Mouse (Mus musculus): ENCODE results near the gene Birc2. TPM values are rescaled to one million over a fixed set of nuclear protein-coding genes. Genes with fewer than 3 reads are reported as not detected.

The Birc2 gene
- polyA plus RNA-seq, 2 experiments from 2014 or later, result 138 to 145 TPM

DNA sequence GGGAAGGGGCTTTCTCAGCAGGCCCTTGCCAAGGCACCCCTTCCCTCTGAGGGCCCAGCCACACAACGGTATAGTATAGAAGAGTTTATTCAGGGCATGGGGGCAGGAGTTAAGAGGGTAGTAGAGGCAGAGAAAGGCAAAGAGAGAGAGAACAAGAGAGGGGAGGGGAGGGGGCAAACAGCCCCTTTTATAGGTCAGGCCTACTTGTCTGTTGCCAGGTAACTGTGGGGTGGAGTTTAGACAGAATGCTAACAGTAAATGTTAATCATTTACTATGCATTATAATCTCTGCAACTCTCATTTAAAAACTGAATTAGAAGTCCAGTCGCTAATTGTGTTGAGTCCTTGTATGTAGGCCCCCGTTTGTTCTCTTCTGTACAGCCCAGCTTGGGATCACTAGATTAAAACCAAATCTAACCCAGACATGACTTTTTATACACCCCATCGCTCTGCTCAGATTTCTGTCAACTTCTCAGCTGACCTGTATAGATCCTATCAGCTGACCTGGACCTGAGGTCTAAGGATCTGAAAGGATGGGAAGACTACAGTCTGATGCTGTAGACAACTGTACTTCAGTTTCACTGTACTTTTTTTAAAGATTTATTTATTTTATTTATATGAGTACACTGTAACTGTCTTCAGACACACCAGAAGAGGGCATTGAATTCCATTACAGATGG, 8.5 kb upstream of the Birc2 start:
- no peak for ATAC-seq

DNA sequence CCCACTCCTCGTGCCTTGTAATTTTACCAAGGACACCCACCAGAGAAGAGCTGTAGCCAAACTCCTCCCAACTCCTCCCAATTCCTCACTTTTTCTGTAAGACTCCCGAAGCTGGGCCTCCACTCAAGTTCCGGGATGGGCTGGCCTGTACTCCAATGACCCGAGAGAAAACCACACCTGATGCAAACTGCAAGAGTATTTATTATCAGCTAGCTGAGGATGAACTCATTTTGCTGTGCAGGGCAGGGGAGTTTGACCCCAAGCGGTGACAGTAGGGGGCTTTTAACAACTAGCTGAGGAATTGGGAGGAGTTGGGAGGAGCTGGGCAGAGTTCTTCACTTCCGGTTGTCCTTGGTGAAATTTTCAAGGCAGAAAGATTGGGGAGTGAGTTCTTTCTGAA, 4.4 kb upstream of the Birc2 start:
- no peak for ATAC-seq

DNA sequence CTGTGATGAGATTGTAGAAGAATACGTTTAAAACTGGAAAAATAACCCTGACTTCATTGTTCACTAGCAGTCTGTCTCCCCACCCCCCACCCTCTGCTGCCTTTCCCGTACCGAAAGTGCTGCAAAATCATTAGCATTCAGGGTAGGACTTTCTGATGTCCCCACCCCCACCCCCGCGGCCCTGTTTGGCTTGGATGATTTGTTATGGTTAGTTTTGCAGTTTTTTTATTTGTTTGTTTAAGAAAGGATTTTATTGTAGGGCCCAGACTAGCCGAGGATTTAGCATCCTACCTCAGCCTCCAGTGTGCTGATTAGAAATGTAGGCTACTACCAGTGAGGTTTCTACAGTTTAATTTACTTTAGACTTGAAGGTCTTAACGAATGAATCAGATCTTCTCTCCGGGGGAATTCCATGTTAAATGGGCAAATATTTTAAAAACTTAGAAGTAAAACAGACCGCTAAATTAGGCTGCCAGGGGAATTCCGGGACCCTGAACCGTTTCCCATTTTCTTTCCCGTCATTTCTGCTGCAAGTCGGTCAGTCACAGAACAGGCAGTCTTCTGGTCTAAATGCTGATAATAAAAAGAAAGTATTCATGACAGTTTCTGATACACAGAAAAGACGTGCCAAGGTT, 1.1 kb upstream of the Birc2 start:
- peak; percentile 21 for ATAC-seq

DNA sequence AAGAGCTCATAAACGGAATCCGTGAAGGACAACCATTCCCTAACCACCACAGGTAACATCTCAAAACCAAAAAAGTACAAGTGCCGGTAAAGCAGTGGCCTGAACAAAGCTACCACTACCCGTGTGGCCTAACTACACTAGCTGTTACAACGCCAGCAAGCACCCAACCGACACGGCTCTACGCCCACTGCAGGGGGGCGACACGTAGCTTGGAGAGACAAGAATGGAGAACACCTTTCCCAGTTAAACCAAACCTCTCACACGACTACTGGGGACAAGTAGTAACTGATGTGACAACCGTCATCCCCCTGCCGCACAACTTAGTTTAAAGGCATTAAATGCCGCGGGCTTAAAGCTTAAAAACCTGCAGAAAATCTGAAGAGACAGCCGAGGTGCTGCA, 533 bp downstream of the Birc2 start:
- peak; percentile 15 for ATAC-seq

DNA sequence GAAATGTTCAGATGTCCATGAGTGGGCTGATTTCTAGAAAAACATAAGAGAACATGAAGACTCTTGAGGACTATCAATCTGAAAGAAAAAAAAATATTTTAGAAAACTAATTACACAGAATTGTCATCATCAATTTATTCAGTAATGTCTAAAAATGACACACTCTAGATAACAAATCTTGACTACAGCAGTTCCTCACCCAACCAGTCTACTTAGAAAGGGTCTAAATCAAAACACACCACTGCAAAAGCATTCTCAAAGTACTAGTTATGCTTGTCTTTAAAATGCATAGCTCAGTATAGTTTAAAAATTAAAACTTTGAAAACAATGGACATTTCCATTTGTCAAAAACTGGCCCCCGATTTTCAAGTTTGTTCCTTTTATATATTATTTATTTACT, 1.6 kb downstream of the Birc2 start:
- ATAC-seq, result no peak

DNA sequence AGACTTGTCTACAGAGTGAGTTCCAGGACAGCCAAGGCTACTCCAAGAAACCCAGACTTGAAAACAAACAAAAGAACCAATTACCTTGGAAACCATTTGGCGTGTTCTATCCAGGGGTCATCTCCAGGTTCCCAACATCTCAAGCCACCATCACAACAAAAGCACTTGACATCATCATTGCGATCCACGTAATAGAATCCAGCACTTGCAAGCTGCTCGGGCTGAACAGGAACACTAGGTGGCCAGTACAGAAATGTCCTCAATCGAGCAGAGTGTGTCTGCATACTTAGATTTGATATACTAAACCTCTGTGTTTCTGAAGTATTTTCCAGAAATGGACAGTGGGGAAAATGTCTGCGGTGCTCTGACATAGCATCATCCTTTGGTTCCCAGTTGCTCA, 3.4 kb downstream of the Birc2 start:
- ATAC-seq, result no peak

DNA sequence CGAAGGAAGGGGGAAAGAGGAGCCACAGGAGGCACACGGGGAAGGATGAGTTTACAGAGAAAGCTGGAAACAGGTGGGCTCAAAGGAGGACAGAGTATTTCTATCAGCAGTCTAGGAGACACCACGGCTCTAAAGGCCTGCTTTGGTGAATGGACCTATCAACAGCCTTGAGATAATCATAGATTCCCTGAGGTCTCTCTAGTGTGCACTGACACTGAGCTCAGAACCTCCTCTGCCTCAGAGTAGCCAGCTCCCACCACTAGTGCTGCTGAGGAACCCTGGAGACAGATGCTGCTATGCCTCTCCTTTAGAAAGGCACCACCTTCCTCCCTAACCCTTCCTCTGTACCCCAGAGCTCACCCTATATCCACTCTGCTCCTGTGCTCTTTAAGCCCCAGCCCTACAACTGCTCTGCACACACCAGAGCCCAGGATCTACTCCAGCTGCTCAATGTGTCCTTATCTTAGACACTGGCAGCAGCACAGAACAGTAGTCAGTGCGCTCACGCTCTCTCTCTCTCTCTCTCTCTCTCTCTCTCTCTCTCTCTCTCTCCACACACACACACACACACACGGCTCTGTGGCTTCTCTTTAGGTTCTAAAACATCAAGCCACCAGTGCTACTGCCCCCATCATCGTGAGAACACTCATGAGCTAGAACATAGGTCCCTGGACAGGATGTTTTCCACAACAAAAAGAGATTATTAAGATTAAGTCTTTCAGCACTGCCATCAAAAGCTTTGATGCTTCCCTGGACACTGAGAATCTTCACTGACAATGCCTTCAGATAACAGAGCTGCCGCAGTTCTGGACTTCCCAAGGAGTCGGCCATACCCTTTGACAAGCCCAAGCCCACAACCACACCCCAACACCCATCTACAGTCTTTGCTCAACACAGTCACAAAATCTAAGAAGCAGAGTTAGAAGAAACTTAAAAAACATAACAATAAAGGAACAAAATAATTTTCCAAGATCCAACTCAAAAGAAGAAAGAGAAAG, 7.0 kb downstream of the Birc2 start:
- peak; percentile 63 for ATAC-seq

DNA sequence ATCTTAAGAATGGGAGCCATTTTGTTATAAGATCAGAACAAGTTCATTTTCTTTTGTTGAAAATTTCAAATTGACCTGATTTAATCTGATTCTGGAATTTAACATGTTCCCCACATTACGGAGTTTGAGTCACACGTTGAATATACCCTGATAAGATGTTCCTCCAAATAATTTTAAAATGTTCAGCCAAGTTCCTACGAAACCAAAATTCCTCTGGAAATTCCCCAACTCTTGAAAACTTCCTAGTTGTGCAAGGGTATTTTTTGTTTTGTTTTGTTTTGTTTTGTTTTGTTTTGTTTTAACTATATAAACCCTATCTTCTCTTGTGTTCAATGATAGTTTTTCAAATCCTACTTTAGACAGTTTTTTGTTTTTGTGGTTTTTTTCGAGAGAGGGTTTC, 8.2 kb downstream of the Birc2 start:
- no peak for ATAC-seq

DNA sequence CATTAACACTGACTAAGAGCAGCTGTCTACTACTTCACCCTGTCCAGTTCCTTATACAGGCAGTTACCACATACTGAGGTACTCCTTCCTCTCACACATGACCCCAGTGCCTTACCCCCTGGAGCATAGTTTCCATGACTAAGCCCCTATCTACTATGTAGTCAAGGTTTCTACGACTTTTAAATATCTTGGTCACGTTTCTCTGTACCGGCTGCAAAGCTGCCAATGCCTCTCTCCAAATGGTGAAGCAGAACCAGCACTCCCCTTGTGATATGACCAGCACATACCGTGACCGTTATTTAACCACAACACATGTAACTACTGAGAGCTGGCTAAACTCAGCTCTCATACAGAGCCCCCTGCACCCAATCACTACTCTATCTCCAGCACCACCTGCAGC, 11.9 kb downstream of the Birc2 start:
- ATAC-seq, result no peak

DNA sequence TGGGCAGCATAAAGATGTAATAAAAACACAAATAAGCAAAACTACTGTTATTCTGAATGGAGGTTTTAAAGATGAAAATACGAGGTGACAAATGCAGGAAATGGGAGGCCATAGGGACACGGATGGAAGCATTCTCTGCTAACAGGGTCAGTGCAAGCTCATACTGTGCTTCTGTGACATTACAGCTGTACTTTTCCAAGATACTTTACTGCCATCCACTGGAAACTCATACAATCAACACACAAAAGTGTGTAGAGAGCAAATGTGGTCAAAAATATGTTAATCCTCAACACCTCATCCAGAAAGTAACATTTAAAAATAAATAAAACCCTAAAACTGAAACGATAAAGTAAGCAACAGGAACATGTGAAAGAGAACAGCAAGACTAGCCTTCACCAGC, 14.1 kb downstream of the Birc2 start:
- peak; percentile 30 for ATAC-seq

DNA sequence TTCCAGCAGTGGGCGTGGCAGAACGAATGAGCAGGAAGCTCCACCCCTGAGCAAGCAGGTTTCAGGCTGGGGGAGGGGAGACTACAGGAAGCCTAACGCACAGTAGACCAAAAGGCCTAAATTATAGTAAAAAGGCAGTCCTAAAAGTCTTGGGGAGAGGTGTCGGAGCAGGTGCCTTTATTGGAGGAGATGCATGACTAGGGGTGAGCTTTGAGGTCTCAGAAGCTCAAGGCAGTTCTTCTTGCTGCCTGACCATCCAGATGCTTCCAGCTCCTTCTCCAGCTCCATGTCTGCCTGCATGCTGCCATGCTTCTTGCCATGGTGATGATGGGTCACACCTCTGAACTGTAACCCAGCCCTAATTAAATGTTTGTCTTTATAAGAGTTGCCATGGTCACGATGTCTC, 31.8 kb downstream of the Birc2 start:
- peak; percentile 92 for ATAC-seq

DNA sequence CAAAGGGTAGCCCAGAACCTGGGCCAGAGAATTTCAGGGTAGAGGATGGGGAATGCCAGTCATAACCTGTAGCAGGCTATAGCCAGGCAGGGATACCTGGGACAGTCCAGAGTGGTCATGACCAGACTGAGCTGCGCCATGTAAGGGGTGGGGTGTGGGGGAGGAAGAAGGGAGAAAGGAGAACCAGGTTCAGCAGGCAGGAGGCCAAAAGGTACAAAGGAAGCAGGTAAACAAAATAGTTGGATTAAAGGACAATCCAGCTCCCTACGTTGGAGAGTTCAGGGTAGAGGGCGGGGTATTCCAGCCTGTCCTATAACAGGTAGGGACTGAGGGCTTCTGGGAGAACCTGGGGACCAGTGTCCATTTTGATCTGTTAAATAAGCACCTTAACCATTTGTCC, 38.3 kb downstream of the Birc2 start:
- no peak for ATAC-seq

DNA sequence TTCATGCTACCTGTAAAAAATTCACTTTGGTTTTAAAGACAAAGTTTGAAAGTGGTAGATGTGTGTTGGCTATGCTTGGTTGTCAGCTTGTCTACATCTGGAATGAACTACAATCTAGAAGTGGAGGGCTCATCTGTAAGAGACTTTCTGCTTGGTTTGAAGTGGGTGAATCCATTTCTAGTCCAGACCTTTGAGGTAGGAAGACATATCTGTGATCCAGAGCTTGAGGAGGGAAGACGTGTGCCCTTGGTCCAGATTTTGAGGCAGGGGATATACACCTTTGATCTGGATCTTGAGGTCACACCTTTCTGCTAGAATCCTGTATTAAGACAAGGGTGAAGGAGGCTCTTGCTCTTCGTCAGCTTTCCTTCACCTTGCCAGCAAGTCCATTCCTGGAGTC, 39.3 kb downstream of the Birc2 start:
- ATAC-seq, result no peak

DNA sequence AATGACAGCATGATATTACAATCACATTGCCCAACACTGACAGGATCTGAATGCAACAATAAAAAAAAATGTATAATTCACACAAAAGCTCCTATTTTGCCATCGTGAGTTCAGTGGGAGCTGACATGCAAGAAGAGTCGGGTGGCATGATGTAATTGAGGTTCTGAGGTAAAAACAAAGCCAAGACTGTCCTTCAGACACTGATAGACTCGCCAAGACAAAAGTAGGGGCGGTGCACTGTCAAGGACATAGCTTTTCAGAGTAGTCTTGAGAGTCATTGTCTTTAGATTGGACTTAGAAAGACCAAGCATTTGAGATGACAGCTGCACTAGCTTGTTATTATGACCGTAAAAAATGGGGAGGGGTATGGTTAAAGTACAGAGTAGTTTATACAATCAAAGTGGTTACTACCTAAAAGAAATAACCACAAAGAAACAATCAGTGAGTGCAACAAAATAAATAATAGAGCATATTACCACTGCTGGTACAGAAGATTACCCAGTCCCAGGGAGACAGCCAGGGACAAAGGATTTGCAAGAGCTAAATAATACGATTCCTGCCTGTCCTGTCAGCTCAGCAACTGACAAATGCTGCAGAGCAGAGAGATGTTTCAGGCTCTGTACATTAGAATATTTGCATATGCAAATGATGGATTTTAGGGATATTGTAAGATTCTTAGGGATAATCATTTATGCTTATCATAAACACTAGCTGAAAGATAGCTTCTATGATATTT, 40.6 kb downstream of the Birc2 start:
- no peak for ATAC-seq

DNA sequence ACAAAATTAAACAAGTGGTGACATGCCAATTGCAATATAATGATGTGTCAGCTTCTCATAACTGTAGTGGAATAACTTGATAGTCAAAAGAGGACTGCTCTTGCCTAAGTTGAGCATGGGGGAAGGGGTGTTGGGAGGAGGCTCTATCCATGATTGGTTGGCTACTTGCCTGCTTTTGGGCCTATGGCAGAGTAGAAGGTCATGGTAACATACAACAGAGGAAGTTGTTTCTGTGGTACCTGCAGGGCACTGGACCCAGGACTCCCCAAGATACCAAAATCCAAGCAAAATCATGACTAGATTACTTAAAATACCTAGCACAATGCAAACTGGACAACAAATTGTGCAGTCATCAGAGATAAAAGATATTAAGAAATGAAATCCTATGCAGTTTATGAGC, 41.3 kb downstream of the Birc2 start:
- ATAC-seq, result no peak

DNA sequence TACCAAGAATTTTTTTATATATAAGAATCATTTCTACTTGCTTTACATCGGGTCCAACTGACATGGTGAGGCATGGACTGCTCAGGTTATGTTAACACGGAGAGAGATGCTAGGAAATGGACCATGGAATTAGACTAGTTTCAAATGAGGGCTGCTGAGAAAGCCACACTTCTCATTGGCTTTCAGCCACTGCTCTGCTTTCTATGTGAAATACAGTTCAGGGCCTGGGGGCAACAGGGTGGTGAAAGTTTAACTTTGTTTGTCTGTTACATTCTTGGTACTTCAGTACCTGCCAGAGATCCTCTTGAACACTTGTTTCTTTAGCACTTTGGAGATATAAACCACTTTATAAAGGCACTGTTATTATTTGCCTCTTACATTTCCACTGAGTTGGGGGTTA, 43.3 kb downstream of the Birc2 start:
- no peak for ATAC-seq

DNA sequence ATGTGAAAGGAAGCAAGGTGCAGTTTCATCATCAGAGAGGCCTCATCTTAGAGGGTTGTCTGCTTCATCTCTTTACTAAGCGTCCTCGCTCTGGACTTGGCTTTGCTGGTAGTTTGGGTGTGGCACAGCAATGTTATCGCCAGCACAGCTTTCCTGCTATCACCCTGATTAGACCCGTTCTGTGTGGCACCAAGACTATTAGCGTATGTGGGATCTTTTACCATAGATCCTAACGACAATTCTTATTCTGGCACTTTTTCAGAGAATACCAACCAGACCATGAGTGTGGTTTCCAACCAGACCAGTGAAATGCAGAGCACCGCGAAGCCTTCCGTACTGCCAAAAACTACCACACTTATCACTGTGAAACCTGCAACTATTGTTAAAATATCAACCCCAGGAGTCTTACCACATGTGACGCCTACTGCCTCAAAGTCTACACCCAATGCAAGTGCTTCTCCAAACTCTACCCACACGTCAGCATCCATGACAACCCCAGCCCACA, 46.2 kb downstream of the Birc2 start:
- no peak for ATAC-seq

DNA sequence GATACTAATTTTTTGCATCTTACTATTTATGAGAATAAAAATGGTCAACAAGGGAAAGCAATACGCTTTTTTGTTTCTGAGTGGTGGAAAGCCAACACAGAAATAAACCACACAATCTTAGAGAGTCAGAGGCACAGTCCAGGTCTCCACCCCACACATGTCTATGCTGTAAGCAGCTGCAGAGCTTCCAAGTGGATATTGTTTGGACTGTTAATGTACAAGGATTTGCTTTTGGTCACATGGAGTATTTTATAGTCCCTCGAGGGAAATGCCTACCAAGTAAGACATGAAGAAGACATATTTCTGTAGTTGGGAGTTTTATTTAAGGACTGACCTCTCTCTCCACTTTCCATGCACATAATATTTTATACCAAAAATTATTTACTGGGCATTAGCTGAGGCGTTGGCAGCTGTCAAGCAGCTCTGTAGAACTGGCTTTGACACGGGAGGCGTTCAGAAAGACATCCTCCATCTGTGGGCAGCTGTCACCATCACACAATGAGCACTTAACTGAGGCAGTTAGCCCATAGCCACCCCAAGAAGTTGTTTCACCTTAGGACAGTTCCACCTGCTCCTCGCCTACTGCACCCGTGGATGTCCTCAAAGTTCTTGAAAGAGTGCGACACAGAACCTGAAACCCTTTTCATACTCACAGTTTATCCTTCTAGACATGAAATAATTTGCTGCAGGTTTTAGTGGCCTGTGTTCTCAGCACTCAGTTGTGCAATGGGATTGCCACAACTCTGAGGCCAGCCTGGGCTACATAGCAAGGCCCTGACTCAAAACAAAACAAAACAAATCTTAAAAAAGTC, 46.9 kb downstream of the Birc2 start:
- ATAC-seq, result no peak

DNA sequence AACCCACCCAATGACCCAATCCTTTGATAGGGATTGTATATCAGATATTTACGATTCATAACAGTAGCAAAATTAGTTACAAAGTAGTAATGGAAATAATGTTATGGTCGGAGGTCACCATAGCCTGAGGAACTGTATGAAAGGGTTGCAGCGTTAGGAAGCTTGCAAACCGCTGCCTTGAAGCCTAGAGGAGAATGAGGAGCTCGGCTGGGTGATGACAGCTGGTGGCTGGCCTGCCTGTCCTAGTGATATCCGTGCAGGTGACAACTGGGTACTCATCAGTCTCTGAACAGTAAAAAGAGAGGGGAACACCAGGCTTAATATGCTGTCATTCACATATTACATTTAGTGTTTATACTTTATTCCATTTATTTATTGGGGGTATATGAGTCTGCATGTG, 48.5 kb downstream of the Birc2 start:
- ATAC-seq, result no peak

DNA sequence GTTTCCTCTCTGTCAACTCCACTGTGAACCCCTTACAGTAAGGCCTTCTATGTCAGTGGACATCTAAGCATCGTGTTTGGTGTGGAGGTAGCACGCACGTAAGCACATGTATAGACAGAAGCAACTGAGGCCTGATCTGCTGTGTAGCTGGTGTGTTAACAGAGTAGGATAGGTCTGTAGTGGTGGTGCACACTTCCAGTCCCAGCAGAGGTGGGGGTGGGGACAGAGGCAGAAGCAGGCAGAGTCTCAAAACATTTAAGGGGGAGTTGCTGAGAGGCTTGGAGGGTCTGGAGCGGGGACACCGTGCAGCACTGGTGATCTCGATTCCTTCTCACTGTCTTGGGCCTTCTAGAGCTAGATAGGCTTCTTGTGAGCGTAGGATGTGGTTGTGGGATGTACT, 50.8 kb downstream of the Birc2 start:
- peak; percentile 19 for ATAC-seq

DNA sequence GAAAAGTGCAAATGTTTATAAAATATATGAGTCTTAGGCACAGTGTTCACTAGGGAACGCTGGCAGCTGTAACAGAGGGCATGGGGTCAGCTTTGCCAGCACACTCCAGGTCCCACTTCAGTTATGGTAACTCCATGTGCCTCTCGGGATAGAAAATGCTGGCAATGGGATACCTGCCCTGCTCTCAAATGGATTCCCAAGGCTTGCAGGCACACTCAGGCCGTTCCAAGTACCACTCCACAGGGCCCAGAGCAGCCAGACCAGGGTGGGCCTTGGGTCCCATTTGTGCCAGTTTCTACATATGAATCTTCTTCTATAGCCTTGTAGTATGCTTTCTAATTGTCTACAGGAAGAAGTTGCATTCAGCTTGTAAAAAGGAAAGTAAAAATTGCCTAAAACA, 51.5 kb downstream of the Birc2 start:
- ATAC-seq, result no peak

DNA sequence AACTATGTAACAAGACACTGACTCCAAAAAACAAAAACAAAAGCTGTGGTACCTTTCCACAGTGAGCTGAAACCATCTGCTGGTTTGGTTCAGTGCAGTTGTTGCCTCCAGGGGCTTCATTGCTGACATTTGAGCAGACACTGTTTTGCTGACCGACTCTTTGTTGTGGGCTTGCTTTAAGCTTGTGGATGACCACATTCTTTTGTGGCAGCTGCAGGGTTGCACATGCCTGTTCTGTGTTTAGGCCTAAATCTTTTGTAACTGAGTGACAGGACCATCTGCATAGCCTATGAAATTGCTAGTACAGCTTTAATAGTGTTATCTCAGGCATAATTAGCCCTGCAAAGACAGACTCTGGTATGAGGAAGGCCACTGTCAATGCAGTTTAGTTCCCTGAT, 52.2 kb downstream of the Birc2 start:
- ATAC-seq, result no peak
